Mouse (Mus musculus) cerebral cortex, adult 2 months (tissue): Measurements from ENCODE around the gene Selenbp1.

ENCODE experiments used
- WGBS: fragments of 180-500 bp; shearing (Covaris S2); methylation state at CpG from one replicate; pipeline ENCODE4 v1.1.7; 2018; 5-methylcytosine and 5-hydroxymethylcytosine counted together

The Selenbp1 gene

GRCm38 (mm10) chr3:94934564-94934963 lies 1.7 kb downstream of the Selenbp1 start:
- 99% methylated on average over 3 of the region's 3 CpGs for WGBS

GRCm38 (mm10) chr3:94935332-94935731 lies 2.5 kb downstream of the Selenbp1 start:
- WGBS, result 90% methylated on average over 3 of the region's 3 CpGs

GRCm38 (mm10) chr3:94936147-94936546 lies 3.3 kb downstream of the Selenbp1 start:
- WGBS, result 89% methylated on average over 5 of the region's 5 CpGs

- WGBS, result 93% methylated on average over 7 of the region's 7 CpGs
These were observed 4.3 kb downstream of the Selenbp1 start for GRCm38 (mm10) chr3:94937194-94937593.

- WGBS, result 82% methylated on average over 9 of the region's 9 CpGs
These were observed 7.2 kb downstream of the Selenbp1 start for GRCm38 (mm10) chr3:94940033-94940432.

- 91% methylated on average over 9 of the region's 9 CpGs for WGBS
These were observed 9.5 kb downstream of the Selenbp1 start for GRCm38 (mm10) chr3:94942211-94942967.

GRCm38 (mm10) chr3:94943706-94944105 lies 10.8 kb downstream of the Selenbp1 start:
- WGBS, result 19% methylated on average over 4 of the region's 4 CpGs

- WGBS, result 69% methylated on average over 3 of the region's 3 CpGs
These were observed 15.3 kb downstream of the Selenbp1 start for GRCm38 (mm10) chr3:94948066-94948614.

GRCm38 (mm10) chr3:94949645-94950044 lies 16.8 kb downstream of the Selenbp1 start:
- WGBS, result 76% methylated on average over 3 of the region's 3 CpGs

- 62% methylated on average over 5 of the region's 5 CpGs for WGBS
These were observed 19.9 kb downstream of the Selenbp1 start for GRCm38 (mm10) chr3:94952806-94953205.

GRCm38 (mm10) chr3:94953384-94953763 lies 20.5 kb downstream of the Selenbp1 start:
- WGBS, result 6% methylated on average over 9 of the region's 9 CpGs

GRCm38 (mm10) chr3:94953764-94954616 lies 21.1 kb downstream of the Selenbp1 start, which contains the start of gene Rfx5:
Gene Rfx5, plus strand, starts transcription at chr3:94954075.
- WGBS, result under 1% methylated on average over 50 of the region's 50 CpGs

- 93% methylated on average over 8 of the region's 8 CpGs for WGBS
These were observed 25.4 kb downstream of the Selenbp1 start for GRCm38 (mm10) chr3:94958295-94958694.

GRCm38 (mm10) chr3:94959871-94960270 lies 27.0 kb downstream of the Selenbp1 start:
- WGBS, result 46% methylated on average over 8 of the region's 8 CpGs

GRCm38 (mm10) chr3:94960322-94960721 lies 27.5 kb downstream of the Selenbp1 start:
- WGBS, result 59% methylated on average over 5 of the region's 5 CpGs

- WGBS, result 97% methylated on average over 1 of the region's 1 CpGs
These were observed 32.1 kb downstream of the Selenbp1 start for GRCm38 (mm10) chr3:94964989-94965388.

- WGBS, result 90% methylated on average over 1 of the region's 1 CpGs
These were observed 33.0 kb downstream of the Selenbp1 start for GRCm38 (mm10) chr3:94965878-94966277.

GRCm38 (mm10) chr3:94972552-94972951 lies 39.7 kb downstream of the Selenbp1 start:
- WGBS, result 93% methylated on average over 3 of the region's 3 CpGs

GRCm38 (mm10) chr3:94973620-94974019 lies 40.8 kb downstream of the Selenbp1 start:
- 82% methylated on average over 5 of the region's 5 CpGs for WGBS

GRCm38 (mm10) chr3:94974026-94974527 lies 41.2 kb downstream of the Selenbp1 start:
- 18% methylated on average over 9 of the region's 9 CpGs for WGBS

- under 1% methylated on average over 56 of the region's 57 CpGs for WGBS
These were observed 41.9 kb downstream of the Selenbp1 start, which contains the start of gene Pi4kb for GRCm38 (mm10) chr3:94974528-94975422. Gene Pi4kb, plus strand, starts transcription at chr3:94974731.
